Mouse (Mus musculus) left cerebral cortex, adult 9 months (tissue): Measurements from ENCODE around the gene Serpina1e.
"Not testable (repeated sequence)": the region's sequence is repeated elsewhere in the genome, so short reads cannot be mapped to it uniquely, and the experiment has no call there.

Source experiments
- DNase-seq, 2 experiments: peaks; one replicate each; pipeline ENCODE4 v3.0.0; 2022; ENCODE audit warnings: low spot score in 2 of 2

Serpina1e gene

GRCm38 (mm10) chr12:103962860-103963259, 4.1 kb upstream of the Serpina1e start:
- DNase-seq = no peak

GRCm38 (mm10) chr12:103962337-103962736, 3.6 kb upstream of the Serpina1e start:
- DNase-seq = no peak

GRCm38 (mm10) chr12:103961716-103962115, 2.9 kb upstream of the Serpina1e start:
- no peak for DNase-seq

GRCm38 (mm10) chr12:103956555-103956954, 2.2 kb downstream of the Serpina1e start:
- not testable (repeated sequence) for DNase-seq

GRCm38 (mm10) chr12:103952972-103953371, 5.8 kb downstream of the Serpina1e start:
- not testable (repeated sequence) for DNase-seq

GRCm38 (mm10) chr12:103946243-103946642, 12.5 kb downstream of the Serpina1e start:
- DNase-seq = no peak

- DNase-seq = not testable (repeated sequence)
These were observed 49.6 kb downstream of the Serpina1e start for GRCm38 (mm10) chr12:103909181-103909580.

GRCm38 (mm10) chr12:103907746-103908145, 51.0 kb downstream of the Serpina1e start:
- DNase-seq = not testable (repeated sequence)

- not testable (repeated sequence) for DNase-seq
These were observed 53.9 kb downstream of the Serpina1e start, which contains the start of gene Serpina1c for GRCm38 (mm10) chr12:103904837-103905340. Serpina1c (minus strand) TSS chr12:103904887.

GRCm38 (mm10) chr12:103901929-103902328, 56.8 kb downstream of the Serpina1e start:
- not testable (repeated sequence) for DNase-seq
